Mouse (Mus musculus): ENCODE results near the gene Gnb2. TPM values are rescaled to one million over a fixed set of nuclear protein-coding genes. Genes with fewer than 3 reads are reported as not detected.

The Gnb2 gene
- polyA plus RNA-seq, 1 experiment from 2014 or later = 545 TPM

GRCm38 (mm10) chr5:137562965-137563364 lies 29.7 kb upstream of the Gnb2 start:
- H3K9me3 ChIP-seq = no peaks in the 10 kb centered on the region
- no peak overlapping the region for H3K4me3 ChIP-seq (replicated peaks)
- ATAC-seq = no peak
- H3K27me3 ChIP-seq = 0 out of 2 replicates have a peak, but pooled peaks cover 4% of the 10 kb centered on the region
- H3K4me2 ChIP-seq (replicated peaks) = no peak overlapping the region
- WGBS = 76% methylated on average over 10 of the region's 10 CpGs
- peaks cover 44% of the 10 kb centered on the region for H3K36me3 ChIP-seq
- no peaks in the 10 kb centered on the region for H3K4me1 ChIP-seq (replicated peaks)
- H3K9ac ChIP-seq (replicated peaks) = no peak overlapping the region
- no peak overlapping the region for H3K27ac ChIP-seq

- H3K4me2 ChIP-seq (replicated peaks) = no peak overlapping the region
- H3K9me3 ChIP-seq = no peaks in the 10 kb centered on the region
- H3K27ac ChIP-seq = no peak overlapping the region
- no peak for ATAC-seq
- 0 out of 2 replicates have a peak, but pooled peaks cover 4% of the 10 kb centered on the region for H3K27me3 ChIP-seq
- no peak overlapping the region for H3K4me3 ChIP-seq (replicated peaks)
- 78% methylated on average over 6 of the region's 6 CpGs for WGBS
- no peak overlapping the region for H3K9ac ChIP-seq (replicated peaks)
- H3K36me3 ChIP-seq = peaks cover 32% of the 10 kb centered on the region
- no peaks in the 10 kb centered on the region for H3K4me1 ChIP-seq (replicated peaks)
Measured at GRCm38 (mm10) chr5:137561556-137561955, 28.2 kb upstream of the Gnb2 start.

GRCm38 (mm10) chr5:137553898-137554297 lies 20.6 kb upstream of the Gnb2 start:
- H3K4me3 ChIP-seq (replicated peaks) = peak overlapping the region; percentile 71
- peak; percentile 60 for ATAC-seq
- no peaks in the 10 kb centered on the region for H3K36me3 ChIP-seq
- 53% methylated on average over 11 of the region's 11 CpGs for WGBS
- no peaks in the 10 kb centered on the region for H3K27me3 ChIP-seq
- H3K4me1 ChIP-seq (replicated peaks) = peaks cover 13% of the 10 kb centered on the region
- peak overlapping the region; percentile 87 for H3K9ac ChIP-seq (replicated peaks)
- peak overlapping the region; percentile 79 for H3K27ac ChIP-seq
- peak overlapping the region; percentile 74 for H3K4me2 ChIP-seq (replicated peaks)
- no peaks in the 10 kb centered on the region for H3K9me3 ChIP-seq

GRCm38 (mm10) chr5:137553411-137553837 lies 20.1 kb upstream of the Gnb2 start, which contains the start of gene Actl6b:
TSS of gene Actl6b (plus strand) at chr5:137553517.
- Histone ChIP-seq H3K36me3 (no peaks in the 10 kb centered on the region), H3K9me3 (no peaks in the 10 kb centered on the region), H3K9ac (replicated peaks) (peak within 1 kb of the TSS; percentile 87), H3K4me1 (replicated peaks) (peaks cover 13% of the 10 kb centered on the region), H3K4me3 (replicated peaks) (peak within 1 kb of the TSS; percentile 71), H3K4me2 (replicated peaks) (peak within 1 kb of the TSS; percentile 74), H3K27ac (peak within 1 kb of the TSS; percentile 79), H3K27me3 (no peaks in the 10 kb centered on the region)
- peak; percentile 95 for ATAC-seq
- WGBS = 1% methylated on average over 24 of the region's 37 CpGs

- Histone ChIP-seq H3K36me3 (no peaks in the 10 kb centered on the region), H3K4me2 (replicated peaks) (peak overlapping the region; percentile 74), H3K4me1 (replicated peaks) (peaks cover 13% of the 10 kb centered on the region), H3K27me3 (no peaks in the 10 kb centered on the region), H3K9me3 (no peaks in the 10 kb centered on the region), H3K27ac (peak overlapping the region; percentile 79), H3K9ac (replicated peaks) (peak overlapping the region; percentile 87), H3K4me3 (replicated peaks) (peak overlapping the region; percentile 71)
- peak; percentile 57; the same call in 1 of the 2 replicates for ATAC-seq
- 24% methylated on average over 6 of the region's 6 CpGs for WGBS
Measured at GRCm38 (mm10) chr5:137553000-137553399, 19.7 kb upstream of the Gnb2 start.

GRCm38 (mm10) chr5:137551119-137551518 lies 17.8 kb upstream of the Gnb2 start:
- 70% methylated on average over 5 of the region's 5 CpGs for WGBS
- no peaks in the 10 kb centered on the region for H3K9me3 ChIP-seq

GRCm38 (mm10) chr5:137549840-137550239 lies 16.5 kb upstream of the Gnb2 start:
- no peak for ATAC-seq
- Histone ChIP-seq H3K27ac (no peak overlapping the region), H3K9ac (replicated peaks) (no peak overlapping the region), H3K27me3 (no peaks in the 10 kb centered on the region), H3K36me3 (no peaks in the 10 kb centered on the region), H3K4me1 (replicated peaks) (peaks cover 11% of the 10 kb centered on the region), H3K4me3 (replicated peaks) (no peak overlapping the region), H3K4me2 (replicated peaks) (no peak overlapping the region), H3K9me3 (no peaks in the 10 kb centered on the region)
- 88% methylated on average over 2 of the region's 2 CpGs for WGBS

More at GRCm38 (mm10) chr5:137551119-137551518, 17.8 kb upstream of the Gnb2 start:
- Histone ChIP-seq H3K36me3 (no peaks in the 10 kb centered on the region), H3K4me3 (replicated peaks) (no peak overlapping the region), H3K9ac (replicated peaks) (no peak overlapping the region), H3K4me2 (replicated peaks) (no peak overlapping the region), H3K27me3 (no peaks in the 10 kb centered on the region), H3K27ac (no peak overlapping the region), H3K4me1 (replicated peaks) (peaks cover 13% of the 10 kb centered on the region)
- ATAC-seq = no peak

GRCm38 (mm10) chr5:137545596-137545995 lies 12.3 kb upstream of the Gnb2 start:
- Histone ChIP-seq H3K4me2 (replicated peaks) (no peak overlapping the region), H3K27ac (no peak overlapping the region), H3K27me3 (no peaks in the 10 kb centered on the region), H3K9ac (replicated peaks) (no peak overlapping the region), H3K4me1 (replicated peaks) (no peaks in the 10 kb centered on the region), H3K4me3 (replicated peaks) (no peak overlapping the region), H3K9me3 (no peaks in the 10 kb centered on the region), H3K36me3 (no peaks in the 10 kb centered on the region)
- 71% methylated on average over 4 of the region's 4 CpGs for WGBS
- ATAC-seq = no peak

- ATAC-seq = no peak
- no peak overlapping the region for H3K4me2 ChIP-seq (replicated peaks)
- H3K9ac ChIP-seq (replicated peaks) = no peak overlapping the region
- H3K4me3 ChIP-seq (replicated peaks) = no peak overlapping the region
- no peak overlapping the region for H3K27ac ChIP-seq
- no peaks in the 10 kb centered on the region for H3K27me3 ChIP-seq
- WGBS = 71% methylated on average over 6 of the region's 6 CpGs
- H3K4me1 ChIP-seq (replicated peaks) = no peaks in the 10 kb centered on the region
- H3K36me3 ChIP-seq = no peaks in the 10 kb centered on the region
- H3K9me3 ChIP-seq = no peaks in the 10 kb centered on the region
Measured at GRCm38 (mm10) chr5:137544926-137545325, 11.6 kb upstream of the Gnb2 start.

GRCm38 (mm10) chr5:137541768-137542540 lies 8.6 kb upstream of the Gnb2 start:
- H3K9ac ChIP-seq (replicated peaks) = no peak overlapping the region
- peaks cover 7% of the 10 kb centered on the region; the same call in 1 of the 2 replicates for H3K4me1 ChIP-seq (replicated peaks)
- no peak overlapping the region for H3K4me3 ChIP-seq (replicated peaks)
- whole genome bisulfite sequencing = 72% methylated on average over 5 of the region's 5 CpGs
- ATAC-seq = no peak
- H3K36me3 ChIP-seq = no peaks in the 10 kb centered on the region
- H3K27ac ChIP-seq = no peak overlapping the region
- H3K4me2 ChIP-seq (replicated peaks) = no peak overlapping the region
- H3K27me3 ChIP-seq = no peaks in the 10 kb centered on the region
- no peaks in the 10 kb centered on the region for H3K9me3 ChIP-seq

GRCm38 (mm10) chr5:137540991-137541390 lies 7.7 kb upstream of the Gnb2 start:
- ATAC-seq = no peak
- H3K36me3 ChIP-seq = no peaks in the 10 kb centered on the region
- WGBS = 75% methylated on average over 6 of the region's 6 CpGs
- H3K9me3 ChIP-seq = no peaks in the 10 kb centered on the region
- peaks cover 7% of the 10 kb centered on the region; the same call in 1 of the 2 replicates for H3K4me1 ChIP-seq (replicated peaks)
- no peak overlapping the region for H3K4me3 ChIP-seq (replicated peaks)
- no peak overlapping the region for H3K9ac ChIP-seq (replicated peaks)
- no peak overlapping the region for H3K27ac ChIP-seq
- peaks cover 2% of the 10 kb centered on the region; the same call in 1 of the 2 replicates for H3K27me3 ChIP-seq
- no peak overlapping the region for H3K4me2 ChIP-seq (replicated peaks)

GRCm38 (mm10) chr5:137539291-137539801 lies 6.0 kb upstream of the Gnb2 start:
- Histone ChIP-seq H3K4me1 (replicated peaks) (peaks cover 7% of the 10 kb centered on the region; the same call in 1 of the 2 replicates), H3K9ac (replicated peaks) (no peak overlapping the region), H3K4me2 (replicated peaks) (0 out of 2 replicates have a peak overlapping the region, but pooled peaks have one; percentile 6), H3K27ac (no peak overlapping the region), H3K36me3 (no peaks in the 10 kb centered on the region), H3K27me3 (peaks cover 3% of the 10 kb centered on the region; the same call in 1 of the 2 replicates), H3K9me3 (no peaks in the 10 kb centered on the region), H3K4me3 (replicated peaks) (no peak overlapping the region)
- no peak for ATAC-seq
- WGBS = 62% methylated on average over 7 of the region's 7 CpGs

Data from midbrain, embryonic 13.5 days (tissue).